Mouse (Mus musculus) embryo, embryonic 11.5 days (tissue): ENCODE measurements at regions not wholly inside any gene's neighbourhood (a gene's known extent, or its start where the extent isn't known, plus 50 kb on each side); places are given as distances from the start of the nearest gene placed in this dataset.
"Not testable (repeated sequence)": the region's sequence is repeated elsewhere in the genome, so short reads cannot be mapped to it uniquely, and the experiment has no call there.

Experiments used
- DNase-seq: peaks from one replicate; pipeline ENCODE4 v3.0.0-alpha.2; 2012; ENCODE audit warnings: low read depth, low spot score

- peak; percentile 24 for DNase-seq
Observed at GRCm38 (mm10) chr6:61042667-61043523, 118.1 kb downstream of the Mmrn1 start.

GRCm38 (mm10) chr6:61043524-61044450 lies 119.0 kb downstream of the Mmrn1 start:
- DNase-seq: no peak

- not testable (repeated sequence) for DNase-seq
Observed at GRCm38 (mm10) chr6:61047667-61048066, 122.9 kb downstream of the Mmrn1 start.

- no peak for DNase-seq
Observed at GRCm38 (mm10) chr6:61063129-61063528, 117.0 kb upstream of the Ccser1 start.

- DNase-seq: no peak
Observed at GRCm38 (mm10) chr6:61065769-61066168, 114.4 kb upstream of the Ccser1 start.

- no peak for DNase-seq
Observed at GRCm38 (mm10) chr6:61066501-61067282, 113.4 kb upstream of the Ccser1 start.

- DNase-seq: no peak
Observed at GRCm38 (mm10) chr6:61067355-61068116, 112.6 kb upstream of the Ccser1 start.

- no peak for DNase-seq
Observed at GRCm38 (mm10) chr6:61068117-61068489, 112.0 kb upstream of the Ccser1 start.

GRCm38 (mm10) chr6:61073267-61073666 lies 106.9 kb upstream of the Ccser1 start:
- no peak for DNase-seq

GRCm38 (mm10) chr6:61073794-61074193 lies 106.3 kb upstream of the Ccser1 start:
- DNase-seq: no peak

GRCm38 (mm10) chr6:61074700-61075099 lies 105.4 kb upstream of the Ccser1 start:
- DNase-seq: no peak

GRCm38 (mm10) chr6:61078559-61078958 lies 101.6 kb upstream of the Ccser1 start:
- DNase-seq: no peak

- DNase-seq: no peak
Observed at GRCm38 (mm10) chr6:61080661-61081060, 99.5 kb upstream of the Ccser1 start.

GRCm38 (mm10) chr6:61083346-61083745 lies 96.8 kb upstream of the Ccser1 start:
- DNase-seq: no peak

- DNase-seq: no peak
Observed at GRCm38 (mm10) chr6:61099348-61099981, 80.7 kb upstream of the Ccser1 start.

- DNase-seq: no peak
Observed at GRCm38 (mm10) chr6:61099982-61100365, 80.2 kb upstream of the Ccser1 start.

- no peak for DNase-seq
Observed at GRCm38 (mm10) chr6:61101972-61102371, 78.2 kb upstream of the Ccser1 start.

GRCm38 (mm10) chr6:61103459-61104234 lies 76.5 kb upstream of the Ccser1 start:
- DNase-seq: no peak

- DNase-seq: no peak
Observed at GRCm38 (mm10) chr6:61115250-61115649, 64.9 kb upstream of the Ccser1 start.

GRCm38 (mm10) chr6:61119590-61119989 lies 60.5 kb upstream of the Ccser1 start:
- no peak for DNase-seq
